Mouse (Mus musculus) bone marrow, adult 2 months (tissue): ENCODE measurements at regions not wholly inside any gene's neighbourhood (a gene's known extent, or its start where the extent isn't known, plus 50 kb on each side); places are given as distances from the start of the nearest gene placed in this dataset.

Experiments
- H3K27ac ChIP-seq: fragments of 200-500 bp; 2 replicates; pipeline ENCODE4 v1.5.1; 2012; ENCODE audit warnings: low read depth, mild to moderate bottlenecking, control low read depth, inconsistent platforms, low read length; ENCODE audit not compliant: control insufficient read depth, poor library complexity, insufficient read depth
- H3K4me1 ChIP-seq: fragments of 200-500 bp; 2 replicates; pipeline ENCODE4 v1.6.1; 2011; ENCODE audit warnings: low read length; ENCODE audit not compliant: control insufficient read depth, insufficient read depth
- H3K4me3 ChIP-seq: fragments of 200-500 bp; replicated peaks from 2 replicates; pipeline ENCODE3; 2011; ENCODE audit warnings: mild to moderate bottlenecking, low read depth, low read length, control low read depth; ENCODE audit not compliant: control insufficient read depth
- CTCF ChIP-seq: fragments of 200-500 bp; IDR thresholded peaks from 2 replicates; pipeline ENCODE4 v1.5.1; 2011; ENCODE audit warnings: low read length, control low read depth; ENCODE audit not compliant: control insufficient read depth, insufficient read depth
- POLR2A ChIP-seq: fragments of 200-500 bp; IDR thresholded peaks from 2 replicates; pipeline ENCODE4 v1.6.1; 2011; ENCODE audit warnings: low read depth, mild to moderate bottlenecking, control low read depth, low read length, borderline replicate concordance; ENCODE audit not compliant: control insufficient read depth
- WGBS: fragments of 180-500 bp; shearing (Covaris S2); methylation state at CpG from one replicate; pipeline ENCODE4 v1.1.7; 2018; 5-methylcytosine and 5-hydroxymethylcytosine counted together

DNA sequence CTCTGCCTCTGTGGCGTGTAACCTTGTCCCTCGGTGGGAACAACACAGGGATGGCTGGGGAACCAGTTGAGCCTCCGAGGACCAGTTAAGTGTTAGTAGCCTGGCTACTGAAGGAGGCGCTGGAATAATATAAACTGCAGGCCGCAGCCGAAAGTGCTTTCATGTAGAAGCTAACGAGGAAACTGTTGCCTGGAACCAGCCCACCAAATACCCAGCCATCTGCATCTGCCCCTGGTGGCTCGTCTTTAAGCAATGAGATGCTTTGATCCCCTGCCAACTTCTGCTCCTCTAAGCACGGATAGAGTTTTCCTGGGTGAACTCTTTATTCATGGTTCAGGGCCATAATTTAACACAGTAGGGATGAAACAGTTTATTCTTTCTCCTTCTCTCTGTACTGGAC is 137.2 kb upstream of the Prok2 start:
- no peak overlapping the region for H3K27ac ChIP-seq
- H3K4me1 ChIP-seq = no peaks in the 10 kb centered on the region
- 82% methylated on average over 9 of the region's 9 CpGs for WGBS
- TF ChIP-seq CTCF = no peak
- TF ChIP-seq POLR2A = no peak
- no peak overlapping the region for H3K4me3 ChIP-seq

DNA sequence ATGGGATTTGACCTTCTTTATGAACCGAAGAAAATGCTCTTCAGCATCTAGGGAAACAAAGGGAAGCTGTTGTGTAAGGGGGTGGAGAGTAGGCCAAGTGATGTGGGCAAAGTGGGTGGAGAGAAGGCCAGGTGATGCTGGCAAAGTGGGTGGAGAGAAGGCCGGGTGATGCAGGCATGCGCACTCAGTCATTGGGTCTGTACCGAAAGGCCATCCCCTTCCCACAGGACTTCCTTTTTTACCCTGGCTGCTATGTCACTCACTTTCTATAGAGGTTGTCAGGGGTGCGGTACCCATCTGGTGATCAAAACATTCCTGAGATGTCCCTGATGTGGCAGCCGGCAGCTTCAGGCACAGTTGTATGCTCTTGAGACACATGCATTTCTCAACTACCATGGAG is 131.2 kb upstream of the Prok2 start:
- no peak overlapping the region for H3K27ac ChIP-seq
- H3K4me1 ChIP-seq = peaks cover 2% of the 10 kb centered on the region; the same call in 1 of the 2 replicates
- WGBS = 74% methylated on average over 6 of the region's 6 CpGs
- no peak for TF ChIP-seq POLR2A
- no peak for TF ChIP-seq CTCF
- no peak overlapping the region for H3K4me3 ChIP-seq

DNA sequence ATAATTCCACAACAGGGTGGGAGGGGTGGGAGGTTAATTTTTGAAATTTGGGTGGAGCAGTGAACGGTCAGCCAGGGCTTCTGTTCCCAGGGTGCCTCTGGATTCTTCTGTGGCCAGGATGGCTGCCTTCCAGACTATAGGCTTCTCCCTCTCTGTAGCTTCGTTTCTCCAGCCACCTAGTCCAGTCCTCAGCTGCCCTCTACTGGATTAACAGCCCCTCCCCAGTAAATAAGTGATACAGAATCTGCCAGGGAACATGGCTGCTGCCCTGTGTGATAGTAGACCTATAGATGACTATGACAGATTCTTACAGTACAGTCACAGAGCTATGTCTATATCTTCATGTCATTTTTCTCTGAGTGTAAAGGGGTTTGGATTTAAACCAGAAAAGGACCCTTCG is 127.5 kb upstream of the Prok2 start:
- TF ChIP-seq CTCF = no peak
- TF ChIP-seq POLR2A = no peak
- Histone ChIP-seq H3K4me1 (peaks cover 2% of the 10 kb centered on the region; the same call in 1 of the 2 replicates), H3K4me3 (no peak overlapping the region), H3K27ac (no peak overlapping the region)
- WGBS = 47% methylated on average over 3 of the region's 3 CpGs

DNA sequence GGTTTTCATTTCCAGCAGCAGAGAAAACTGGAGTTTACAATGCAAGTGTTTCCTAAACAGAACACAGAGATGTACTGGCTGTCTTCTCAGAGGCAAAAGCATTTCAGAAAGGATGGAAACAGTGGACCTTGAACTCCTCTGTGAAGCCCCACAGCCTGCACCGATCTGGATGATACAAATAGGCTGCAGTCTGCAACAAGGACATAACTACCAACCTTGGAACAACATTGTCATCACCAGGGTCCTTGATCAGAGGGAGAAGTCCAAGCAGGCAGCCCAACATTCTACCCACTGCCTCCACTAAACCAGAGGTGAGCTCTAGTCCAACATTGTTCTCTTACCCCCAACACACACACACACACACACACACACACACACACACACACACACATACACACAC is 124.5 kb upstream of the Prok2 start:
- Histone ChIP-seq H3K27ac (no peak overlapping the region), H3K4me1 (no peaks in the 10 kb centered on the region), H3K4me3 (no peak overlapping the region)
- WGBS = 84% methylated on average over 1 of the region's 1 CpGs
- no peak for TF ChIP-seq CTCF

DNA sequence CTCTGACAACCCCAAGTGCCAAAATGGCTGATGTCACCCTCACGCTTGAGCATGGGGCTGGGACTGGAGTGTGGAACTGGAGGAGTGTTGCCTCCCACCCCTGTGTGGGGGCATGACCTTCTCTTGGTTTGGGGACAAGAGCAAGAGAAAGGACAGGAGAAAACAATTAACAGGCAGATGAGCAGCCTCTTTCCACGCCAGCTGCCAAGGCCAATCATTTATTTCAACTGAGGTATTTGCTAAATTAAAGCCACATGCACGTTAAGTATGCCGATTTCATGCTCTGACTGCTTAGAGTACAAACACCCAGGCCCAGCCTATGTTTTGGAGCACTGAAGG is 119.3 kb upstream of the Prok2 start:
- no peaks in the 10 kb centered on the region for H3K4me1 ChIP-seq
- TF ChIP-seq POLR2A = no peak
- no peak for TF ChIP-seq CTCF
- 80% methylated on average over 4 of the region's 4 CpGs for WGBS
- no peak overlapping the region for H3K4me3 ChIP-seq
- no peak overlapping the region for H3K27ac ChIP-seq

DNA sequence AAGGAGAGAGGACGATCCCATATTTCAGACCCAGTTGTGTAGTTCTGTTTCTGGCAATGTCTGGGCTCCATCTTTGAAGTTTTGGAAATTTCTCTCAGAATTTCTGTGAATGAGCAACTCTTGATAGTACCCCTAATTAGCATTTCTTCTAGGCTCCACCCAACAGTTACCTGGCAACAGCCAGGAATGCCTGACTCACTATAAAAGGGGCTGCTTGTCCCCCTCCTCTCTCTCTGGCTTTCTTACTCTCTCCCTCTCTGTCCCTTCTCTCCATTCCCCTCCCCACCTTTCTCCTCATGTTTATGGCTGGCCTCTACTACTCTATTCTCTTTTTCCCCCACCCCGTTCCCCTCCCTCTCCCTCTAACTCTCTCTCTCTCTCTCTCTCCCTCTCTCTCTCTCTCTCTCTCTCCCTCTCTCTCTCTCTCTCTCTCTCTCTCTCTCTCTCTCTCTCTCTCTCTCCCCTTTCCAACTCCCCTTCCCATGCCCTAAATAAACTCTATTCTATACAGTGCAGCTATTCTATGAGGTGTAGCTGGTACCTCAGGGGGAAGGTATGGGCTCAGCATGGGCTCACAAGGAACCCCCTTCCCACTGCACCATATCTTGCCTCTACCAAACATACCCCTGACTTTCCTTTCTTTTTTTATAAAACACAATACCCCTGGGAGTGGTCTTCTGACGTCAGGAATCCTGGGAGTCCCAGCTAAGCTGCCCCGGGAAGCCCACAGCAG is 118.7 kb upstream of the Prok2 start:
- TF ChIP-seq CTCF (no peak), POLR2A (no peak)
- Histone ChIP-seq H3K27ac (no peak overlapping the region), H3K4me3 (no peak overlapping the region), H3K4me1 (no peaks in the 10 kb centered on the region)
- WGBS = 52% methylated on average over 4 of the region's 4 CpGs

DNA sequence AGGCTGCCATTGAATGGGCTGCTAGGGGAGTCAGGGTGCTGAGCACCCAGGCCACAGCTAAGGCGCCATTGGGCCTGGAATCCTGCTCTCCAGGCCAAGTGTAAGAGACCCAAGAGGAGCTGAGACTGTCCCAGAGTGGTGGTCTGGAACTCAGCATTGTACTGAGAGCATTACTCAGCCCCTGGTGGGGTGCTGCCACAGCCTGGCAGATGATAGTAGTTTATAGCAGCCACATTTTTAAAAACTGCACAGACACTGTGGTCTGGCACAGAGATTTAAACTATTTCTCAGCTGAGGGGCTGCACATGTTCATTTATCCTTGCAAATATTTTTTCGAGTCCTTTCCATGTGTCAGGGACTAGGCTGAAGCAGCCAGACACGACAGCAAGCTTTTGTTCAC is 117.3 kb upstream of the Prok2 start:
- Histone ChIP-seq H3K4me3 (no peak overlapping the region), H3K4me1 (no peaks in the 10 kb centered on the region), H3K27ac (no peak overlapping the region)
- 49% methylated on average over 3 of the region's 3 CpGs for WGBS
- no peak for TF ChIP-seq POLR2A
- TF ChIP-seq CTCF = no peak

DNA sequence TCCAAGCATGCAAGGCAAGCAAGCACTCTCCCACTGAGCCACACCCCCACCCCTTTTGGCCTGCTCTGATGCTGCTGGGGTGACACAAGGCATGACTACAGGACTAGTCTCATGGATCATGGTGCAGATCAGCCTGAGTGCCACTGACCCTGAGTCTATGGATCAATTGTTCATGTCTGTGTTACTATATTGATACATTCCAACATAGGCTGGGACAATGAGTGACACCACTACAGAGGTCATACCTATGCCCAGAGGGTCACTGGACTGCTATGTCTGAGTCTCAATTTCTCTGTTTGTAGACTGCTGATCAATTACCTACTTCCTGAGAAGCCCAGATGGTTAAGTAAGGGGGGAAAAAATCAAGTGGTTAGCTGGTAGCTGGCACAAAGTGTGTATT is 116.5 kb upstream of the Prok2 start:
- H3K4me1 ChIP-seq = no peaks in the 10 kb centered on the region
- H3K27ac ChIP-seq = no peak overlapping the region

DNA sequence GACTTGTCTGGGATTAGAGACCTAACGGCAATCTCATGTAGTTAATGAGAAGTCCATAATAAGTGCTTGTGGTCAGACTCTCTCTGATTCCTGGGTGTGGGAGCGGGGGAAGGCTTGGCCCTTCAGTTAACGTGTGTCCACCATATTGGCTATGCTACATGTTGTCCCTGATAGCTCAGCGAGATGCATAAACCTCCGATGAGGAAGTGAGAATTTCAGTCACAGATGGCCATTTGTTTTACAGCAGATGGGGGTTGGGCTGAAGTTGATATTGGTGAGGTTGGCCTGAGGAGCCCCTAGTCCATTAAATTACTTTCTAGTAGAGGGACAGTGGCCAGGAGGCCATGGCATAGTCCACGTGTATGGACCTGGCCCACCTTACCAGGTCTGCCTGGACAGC is 114.6 kb upstream of the Prok2 start:
- Histone ChIP-seq H3K4me3 (no peak overlapping the region), H3K4me1 (no peaks in the 10 kb centered on the region), H3K27ac (no peak overlapping the region)
- 44% methylated on average over 6 of the region's 6 CpGs for WGBS
- TF ChIP-seq CTCF = no peak
- no peak for TF ChIP-seq POLR2A

More for the DNA sequence above, 116.5 kb upstream of the Prok2 start:
- TF ChIP-seq POLR2A = no peak
- TF ChIP-seq CTCF = no peak
- no peak overlapping the region for H3K4me3 ChIP-seq
